Mouse (Mus musculus): Measurements from ENCODE around the gene Lmf1. TPM values are rescaled to one million over a fixed set of nuclear protein-coding genes. Genes with fewer than 3 reads are reported as not detected.

Lmf1 gene
- total and polyA plus RNA-seq, 2 experiments from 2014 or later: 19.8 to 27.6 TPM

DNA sequence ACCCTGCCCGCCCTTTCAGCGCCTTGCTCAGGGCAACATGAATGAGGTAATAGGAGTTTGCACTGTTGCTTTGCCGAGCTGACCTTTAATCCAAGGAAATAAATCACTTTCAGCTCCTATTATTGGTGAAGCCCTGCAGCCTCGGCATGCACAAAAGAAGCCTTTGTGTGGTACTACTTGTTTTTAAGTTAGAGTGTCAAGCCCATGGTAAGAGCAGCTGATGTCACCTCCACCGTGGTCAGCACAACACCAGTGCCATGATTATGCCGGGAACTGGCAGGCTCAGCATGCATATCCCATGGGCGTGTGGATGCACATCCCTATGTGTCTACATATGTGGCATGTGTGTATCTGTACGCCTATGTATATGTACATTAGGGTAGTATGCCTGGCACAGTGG is 56.5 kb downstream of the Lmf1 start:
- Histone ChIP-seq H3K36me3 (ENCODE audit: insufficient read depth, low read length) (0 out of 2 replicates have a peak, but pooled peaks cover 11% of the 10 kb centered on the region), H3K9me3 (ENCODE audit: low read length) (no peaks in the 10 kb centered on the region), H3K4me1 (ENCODE audit: insufficient read depth, low read length) (no peaks in the 10 kb centered on the region), H3K27me3 (ENCODE audit: insufficient read depth, low read length) (no peaks in the 10 kb centered on the region), H3K4me3 (ENCODE audit: low read depth, low read length) (no peak overlapping the region), H3K9ac (replicated peaks; ENCODE audit: low read length, poor library complexity, severe bottlenecking) (no peak overlapping the region), H3K27ac (ENCODE audit: low read depth, low read length) (no peak overlapping the region), H3K4me2 (ENCODE audit: low read depth, low read length, poor library complexity, severe bottlenecking) (no peak overlapping the region)
- 61% methylated on average over 8 of the region's 8 CpGs for WGBS
- no peak for TF ChIP-seq CTCF (IDR thresholded peaks at IDR 0.05)
- no peak for DNase-seq (ENCODE audit: low spot score)
- ATAC-seq (ENCODE audit: low FRiP score): no peak

DNA sequence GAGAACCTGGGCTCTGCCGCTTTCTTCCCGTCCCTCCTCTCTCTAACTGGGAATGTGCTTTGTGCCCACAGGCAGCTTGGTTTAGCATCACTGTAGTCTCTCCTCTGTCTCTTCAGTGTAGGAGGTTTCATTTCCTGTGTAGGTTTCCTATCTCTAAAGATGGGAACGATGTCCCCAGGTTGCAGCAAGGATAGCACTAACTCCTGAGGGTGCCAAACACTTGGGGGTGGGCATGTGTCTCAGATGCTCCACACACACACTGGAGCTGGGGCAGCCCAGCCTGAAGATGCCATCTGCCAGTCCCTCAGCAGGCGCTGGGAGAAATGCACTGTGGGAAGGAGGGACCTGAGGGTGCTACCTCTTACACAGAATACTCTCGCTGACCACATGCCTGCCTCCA is 56.9 kb downstream of the Lmf1 start:
- H3K4me2 ChIP-seq (ENCODE audit: low read depth, low read length, poor library complexity, severe bottlenecking): no peak overlapping the region
- DNase-seq (ENCODE audit: low spot score): no peak
- no peaks in the 10 kb centered on the region for H3K27me3 ChIP-seq (ENCODE audit: insufficient read depth, low read length)
- no peaks in the 10 kb centered on the region for H3K9me3 ChIP-seq (ENCODE audit: low read length)
- H3K36me3 ChIP-seq (ENCODE audit: insufficient read depth, low read length): 0 out of 2 replicates have a peak, but pooled peaks cover 11% of the 10 kb centered on the region
- H3K4me3 ChIP-seq (ENCODE audit: low read depth, low read length): no peak overlapping the region
- H3K4me1 ChIP-seq (ENCODE audit: insufficient read depth, low read length): no peaks in the 10 kb centered on the region
- no peak overlapping the region for H3K27ac ChIP-seq (ENCODE audit: low read depth, low read length)
- 90% methylated on average over 5 of the region's 5 CpGs for WGBS
- no peak for ATAC-seq (ENCODE audit: low FRiP score)
- TF ChIP-seq CTCF (IDR thresholded peaks at IDR 0.05): no peak
- no peak overlapping the region for H3K9ac ChIP-seq (replicated peaks; ENCODE audit: low read length, poor library complexity, severe bottlenecking)

DNA sequence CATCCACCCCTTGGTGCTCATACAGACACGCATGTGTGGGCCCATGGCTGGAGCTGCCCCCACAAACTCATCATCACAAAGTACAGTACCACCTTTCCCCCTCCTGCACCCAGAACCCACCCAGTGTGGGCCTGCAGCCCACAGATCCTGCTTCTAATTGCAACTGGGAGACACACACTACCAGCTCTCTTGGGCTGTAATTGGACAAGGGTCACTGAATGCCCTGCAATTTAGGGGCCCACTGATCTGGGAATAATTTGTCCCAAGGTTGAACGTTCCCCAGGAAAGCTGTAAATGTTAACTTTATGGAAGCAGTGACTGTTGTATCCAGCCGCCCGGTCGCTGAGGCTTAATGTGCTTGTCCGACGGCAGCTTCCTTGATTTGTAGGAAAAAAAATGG is 59.1 kb downstream of the Lmf1 start:
- H3K4me3 ChIP-seq (ENCODE audit: low read depth, low read length): no peak overlapping the region
- TF ChIP-seq CTCF (IDR thresholded peaks at IDR 0.05): no peak
- no peak overlapping the region for H3K4me2 ChIP-seq (ENCODE audit: low read depth, low read length, poor library complexity, severe bottlenecking)
- no peaks in the 10 kb centered on the region for H3K4me1 ChIP-seq (ENCODE audit: insufficient read depth, low read length)
- WGBS: 88% methylated on average over 7 of the region's 7 CpGs
- H3K27me3 ChIP-seq (ENCODE audit: insufficient read depth, low read length): no peaks in the 10 kb centered on the region
- no peak overlapping the region for H3K9ac ChIP-seq (replicated peaks; ENCODE audit: low read length, poor library complexity, severe bottlenecking)
- H3K27ac ChIP-seq (ENCODE audit: low read depth, low read length): no peak overlapping the region
- ATAC-seq (ENCODE audit: low FRiP score) (no peak), DNase-seq (ENCODE audit: low spot score) (no peak)
- H3K36me3 ChIP-seq (ENCODE audit: insufficient read depth, low read length): 0 out of 2 replicates have a peak, but pooled peaks cover 6% of the 10 kb centered on the region
- no peaks in the 10 kb centered on the region for H3K9me3 ChIP-seq (ENCODE audit: low read length)

DNA sequence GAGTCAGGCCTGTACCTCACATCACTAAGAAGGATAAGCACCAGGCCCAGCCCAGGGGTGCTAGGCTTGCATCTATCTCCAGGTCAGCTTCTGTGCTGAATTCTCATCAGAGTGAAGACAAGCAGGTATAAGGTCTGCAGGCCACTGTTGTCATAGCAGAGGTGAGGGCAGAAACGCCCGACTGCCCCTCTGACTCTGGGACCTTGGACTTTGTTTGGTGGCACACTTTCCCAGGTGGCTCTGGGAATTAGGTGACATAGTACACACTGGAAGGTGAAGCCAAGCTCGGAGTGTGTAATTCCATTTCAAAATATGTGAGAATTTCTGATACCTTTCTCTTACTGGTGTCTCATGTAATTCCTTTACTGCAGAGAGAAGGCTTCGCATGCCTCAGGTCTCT is 59.6 kb downstream of the Lmf1 start:
- Histone ChIP-seq H3K4me2 (ENCODE audit: low read depth, low read length, poor library complexity, severe bottlenecking) (no peak overlapping the region), H3K4me1 (ENCODE audit: insufficient read depth, low read length) (no peaks in the 10 kb centered on the region), H3K27me3 (ENCODE audit: insufficient read depth, low read length) (no peaks in the 10 kb centered on the region), H3K4me3 (ENCODE audit: low read depth, low read length) (no peak overlapping the region), H3K27ac (ENCODE audit: low read depth, low read length) (no peak overlapping the region), H3K9ac (replicated peaks; ENCODE audit: low read length, poor library complexity, severe bottlenecking) (no peak overlapping the region), H3K36me3 (ENCODE audit: insufficient read depth, low read length) (0 out of 2 replicates have a peak, but pooled peaks cover 4% of the 10 kb centered on the region), H3K9me3 (ENCODE audit: low read length) (no peaks in the 10 kb centered on the region)
- DNase-seq (ENCODE audit: low spot score): no peak
- TF ChIP-seq CTCF (IDR thresholded peaks at IDR 0.05): no peak
- 90% methylated on average over 4 of the region's 4 CpGs for WGBS
- no peak for ATAC-seq (ENCODE audit: low FRiP score)

DNA sequence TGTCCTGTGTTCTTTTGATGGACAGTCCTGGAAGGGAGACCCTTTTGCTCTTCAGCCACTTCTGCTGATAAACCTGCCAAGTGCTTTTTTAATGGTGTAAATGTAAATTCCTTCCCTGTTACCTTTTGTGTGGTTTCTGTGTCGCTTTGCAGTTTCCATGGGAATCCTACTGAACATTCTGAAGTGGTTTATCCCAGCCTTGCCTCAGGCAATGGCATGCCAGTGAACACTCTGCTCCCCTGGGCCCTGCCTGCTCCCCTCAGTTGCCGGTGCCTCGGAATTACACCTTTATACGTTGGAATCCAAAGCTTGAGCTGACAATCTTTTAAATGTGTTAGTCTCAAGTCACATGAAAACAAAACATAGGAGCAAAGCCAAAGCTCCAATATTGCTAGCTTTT is 62.1 kb downstream of the Lmf1 start:
- ATAC-seq (ENCODE audit: low FRiP score) (no peak), DNase-seq (ENCODE audit: low spot score) (peak; percentile 52)
- no peak overlapping the region for H3K9ac ChIP-seq (replicated peaks; ENCODE audit: low read length, poor library complexity, severe bottlenecking)
- no peaks in the 10 kb centered on the region for H3K27me3 ChIP-seq (ENCODE audit: insufficient read depth, low read length)
- H3K4me1 ChIP-seq (ENCODE audit: insufficient read depth, low read length): no peaks in the 10 kb centered on the region
- H3K9me3 ChIP-seq (ENCODE audit: low read length): no peaks in the 10 kb centered on the region
- no peak for TF ChIP-seq CTCF (IDR thresholded peaks at IDR 0.05)
- no peaks in the 10 kb centered on the region for H3K36me3 ChIP-seq (ENCODE audit: insufficient read depth, low read length)
- peak overlapping the region; percentile 71 for H3K27ac ChIP-seq (ENCODE audit: low read depth, low read length)
- H3K4me2 ChIP-seq (ENCODE audit: low read depth, low read length, poor library complexity, severe bottlenecking): no peak overlapping the region
- no peak overlapping the region for H3K4me3 ChIP-seq (ENCODE audit: low read depth, low read length)
- WGBS: 35% methylated on average over 4 of the region's 4 CpGs

DNA sequence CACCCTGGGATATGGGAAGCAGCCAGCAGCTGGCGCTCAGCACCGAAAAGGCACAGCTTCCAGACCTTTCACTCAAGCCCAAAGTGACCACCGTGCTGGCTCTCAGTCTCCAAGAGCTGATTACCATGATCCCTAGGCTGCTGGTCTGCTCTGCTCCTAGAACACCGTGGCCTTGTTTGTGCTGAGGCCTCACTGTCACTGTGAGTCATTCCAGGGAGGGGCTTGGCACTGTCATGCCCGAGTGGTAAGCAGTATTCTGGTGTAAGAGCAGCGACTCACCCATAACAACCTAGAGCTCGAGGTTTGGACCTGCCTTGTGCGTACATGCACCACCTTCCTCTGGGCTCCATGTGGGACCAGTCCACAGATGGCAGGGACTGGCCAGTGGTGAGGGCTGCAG is 63.1 kb downstream of the Lmf1 start:
- no peak for ATAC-seq (ENCODE audit: low FRiP score)
- H3K27me3 ChIP-seq (ENCODE audit: insufficient read depth, low read length): no peaks in the 10 kb centered on the region
- no peak for TF ChIP-seq CTCF (IDR thresholded peaks at IDR 0.05)
- no peak overlapping the region for H3K9ac ChIP-seq (replicated peaks; ENCODE audit: low read length, poor library complexity, severe bottlenecking)
- no peak overlapping the region for H3K4me3 ChIP-seq (ENCODE audit: low read depth, low read length)
- no peaks in the 10 kb centered on the region for H3K36me3 ChIP-seq (ENCODE audit: insufficient read depth, low read length)
- H3K4me2 ChIP-seq (ENCODE audit: low read depth, low read length, poor library complexity, severe bottlenecking): no peak overlapping the region
- H3K9me3 ChIP-seq (ENCODE audit: low read length): no peaks in the 10 kb centered on the region
- 0 out of 2 replicates have a peak overlapping the region, but pooled peaks have one; percentile 71 for H3K27ac ChIP-seq (ENCODE audit: low read depth, low read length)
- WGBS: 72% methylated on average over 8 of the region's 8 CpGs
- peak; percentile 32 for DNase-seq (ENCODE audit: low spot score)
- H3K4me1 ChIP-seq (ENCODE audit: insufficient read depth, low read length): no peaks in the 10 kb centered on the region

Data from midbrain, postnatal 0 days (tissue).